Mouse (Mus musculus): ENCODE results near the gene Cd48.
"Not testable (repeated sequence)": the region's sequence is repeated elsewhere in the genome, so short reads cannot be mapped to it uniquely, and the experiment has no call there.

Cd48 gene

DNA sequence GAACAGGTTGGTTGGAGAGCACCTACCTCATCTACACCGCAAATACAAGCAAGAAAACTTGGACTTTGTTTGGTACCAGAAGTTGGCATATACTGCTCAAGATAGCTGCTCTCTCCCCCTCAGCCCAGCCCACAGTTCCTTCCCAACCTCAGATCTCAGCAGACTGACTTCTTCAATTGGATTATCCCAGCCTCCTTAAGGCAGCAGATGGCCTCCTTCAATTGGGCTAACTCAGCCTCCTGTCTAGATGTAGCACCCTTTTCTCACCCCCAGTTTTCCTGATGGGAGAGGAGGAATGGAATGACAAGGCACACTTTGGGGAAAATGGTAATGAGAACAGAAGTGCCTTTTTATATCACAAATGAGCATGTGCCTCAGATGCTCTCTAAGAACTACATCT lies 31.9 kb downstream of the Cd48 start:
- not testable (repeated sequence) for DNase-seq

DNA sequence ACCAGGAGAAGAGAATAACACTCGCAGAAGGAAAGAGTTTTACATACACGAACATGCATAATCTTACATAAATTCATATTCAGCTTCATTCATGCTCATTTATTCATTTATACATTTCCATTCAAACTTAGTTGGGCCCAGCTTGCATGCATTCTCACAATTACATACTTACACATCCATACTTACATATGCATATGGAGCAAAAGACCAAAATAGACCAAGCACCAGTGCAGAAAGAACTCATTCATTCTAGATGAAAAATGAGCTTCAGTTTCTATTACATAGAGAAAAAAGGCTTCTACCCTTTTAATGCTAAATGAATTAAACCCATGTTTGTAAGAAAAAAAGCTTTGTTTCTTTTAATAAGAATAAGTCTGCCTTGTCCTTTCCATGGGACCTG lies 33.6 kb downstream of the Cd48 start:
- DNase-seq: no peak

DNA sequence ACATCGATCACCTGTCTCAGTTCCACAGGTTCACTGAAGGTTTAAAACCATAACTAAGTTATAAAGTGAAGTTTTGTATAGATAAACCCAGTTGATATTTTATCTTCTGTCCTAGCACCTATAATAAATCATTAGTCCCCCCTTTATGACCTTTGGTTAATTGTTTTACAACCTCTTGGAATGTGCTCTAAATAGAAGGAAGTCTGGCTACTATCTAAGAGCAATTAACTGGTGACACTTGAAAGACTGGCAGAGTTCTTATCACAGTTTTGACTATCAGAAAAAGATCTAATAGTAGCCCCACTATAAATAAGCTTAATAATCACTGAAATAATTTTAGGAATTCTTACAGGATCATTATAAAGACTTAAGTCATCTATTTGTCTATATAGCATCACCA lies 34.4 kb downstream of the Cd48 start:
- no peak for DNase-seq

DNA sequence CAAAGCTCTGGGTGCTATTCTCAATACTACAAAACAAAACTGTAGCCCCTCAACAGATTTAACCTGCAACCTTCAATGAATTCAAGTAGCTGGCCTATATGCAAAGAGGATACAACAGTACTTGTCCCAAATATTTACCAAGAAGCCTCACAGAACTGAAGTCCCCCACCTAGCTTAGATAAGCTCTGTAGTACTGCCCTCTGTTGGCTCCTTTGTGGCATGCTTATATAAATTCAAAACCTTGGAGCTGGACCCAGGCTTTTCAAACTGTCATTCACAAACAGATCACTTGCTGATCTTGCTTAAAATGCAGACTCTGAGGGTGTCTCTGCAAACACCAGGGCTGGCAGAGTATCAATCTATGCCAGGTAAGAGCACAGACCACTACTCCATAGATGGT lies 49.4 kb downstream of the Cd48 start:
- DNase-seq: no peak

DNA sequence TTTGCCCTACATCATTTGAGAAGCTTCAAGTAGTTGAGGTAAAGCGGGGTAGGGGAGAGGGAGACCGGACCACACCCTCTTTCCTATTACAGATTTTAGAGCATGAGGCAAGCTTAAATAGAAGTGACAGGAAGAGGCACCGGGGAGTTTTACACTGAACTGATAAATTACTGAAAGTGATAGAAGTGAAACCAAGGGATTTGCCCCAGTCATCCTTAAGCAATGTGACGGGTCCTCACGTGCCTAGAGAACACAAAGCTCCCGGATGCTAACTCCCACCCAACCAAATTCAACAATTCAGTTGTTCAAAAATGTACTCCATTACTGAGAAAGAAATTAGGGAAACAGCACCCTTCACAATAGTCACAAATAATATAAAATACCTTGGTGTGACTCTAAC lies 53.1 kb downstream of the Cd48 start:
- no peak for DNase-seq

DNA sequence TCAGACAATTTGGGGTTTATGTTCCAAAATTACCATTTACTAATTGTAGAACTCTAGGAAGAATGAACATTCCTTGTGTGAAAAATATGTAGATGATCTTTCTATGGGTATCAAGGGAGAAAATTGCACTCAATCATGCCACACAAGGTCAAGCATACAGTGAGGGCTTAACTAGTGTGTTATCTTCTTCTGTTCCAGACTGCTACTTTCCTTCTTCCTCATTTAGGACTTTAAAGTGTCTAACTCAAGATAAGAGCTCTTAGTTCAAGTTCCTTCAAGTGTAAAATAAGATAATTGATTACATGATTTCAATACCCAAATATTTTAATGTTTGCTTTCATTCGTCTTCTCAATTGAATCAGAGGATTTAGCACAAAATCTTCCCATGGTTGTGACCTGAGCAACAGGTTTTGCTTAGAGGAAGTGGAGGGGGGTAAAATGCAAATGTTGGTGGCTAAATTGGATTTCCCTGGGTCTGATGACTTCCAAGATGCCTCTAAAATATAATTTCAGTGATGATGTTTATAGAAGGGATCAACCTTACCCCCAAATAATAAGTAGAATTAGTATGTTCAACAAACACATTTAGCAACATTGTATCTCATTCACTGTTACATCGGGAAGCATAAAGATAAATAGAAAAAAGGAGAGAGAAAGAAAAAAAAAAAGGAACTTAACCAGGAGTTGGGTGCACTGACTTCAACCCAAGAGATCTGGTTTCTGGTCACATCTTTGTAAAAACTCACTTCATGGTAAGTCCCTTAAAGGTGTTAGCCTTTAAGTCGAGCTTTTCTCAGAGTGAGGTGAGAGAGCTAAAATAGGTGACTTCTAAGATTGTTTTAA lies 66.5 kb downstream of the Cd48 start:
- DNase-seq: no peak

Data from embryo, embryonic 11 days (tissue).